Mouse (Mus musculus) large intestine, adult 2 months (tissue): ENCODE measurements around the gene Lca5. TPM values are rescaled to one million over a fixed set of nuclear protein-coding genes. Genes with fewer than 3 reads are reported as not detected.

Experiments used
- DNase-seq: peaks from one replicate; pipeline ENCODE4 v3.0.0-alpha.2; 2012; ENCODE audit warnings: low read depth, low spot score
- WGBS: fragments of 180-500 bp; shearing (Covaris S2); methylation state at CpG from one replicate; pipeline ENCODE4 v1.1.7; 2018; 5-methylcytosine and 5-hydroxymethylcytosine counted together
- polyA plus RNA-seq: library from polyadenylated mRNA; depleted of rRNA; stranded (reverse); fragments of >200 nt; gene quantifications from 2 replicates; pipeline ENCODE4 v1.2.3, GENCODE M21; 2012

Gene Lca5
- polyA plus RNA-seq, 1 experiment = 0.36 TPM

DNA sequence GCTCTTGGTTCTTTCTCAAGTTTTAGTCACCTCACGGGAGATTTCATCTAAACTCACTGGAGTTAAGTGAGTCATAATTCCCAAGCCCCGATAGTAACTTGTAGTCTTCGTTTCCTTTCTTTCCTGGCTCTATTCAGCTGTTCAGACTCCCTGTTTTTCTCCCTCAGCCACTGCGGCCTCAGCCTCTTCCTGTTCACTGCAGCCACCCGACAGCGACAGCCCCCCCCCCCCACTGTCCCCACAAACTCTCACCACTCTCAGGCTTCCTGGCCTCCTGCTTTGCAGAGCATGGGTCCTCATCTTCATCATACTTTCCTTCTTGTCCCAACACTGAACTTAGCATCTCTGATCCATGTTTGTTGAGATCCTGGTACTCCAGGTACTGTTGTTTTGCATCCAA lies 42.7 kb downstream of the Lca5 start:
- no peak for DNase-seq
- 63% methylated on average over 6 of the region's 6 CpGs for WGBS

DNA sequence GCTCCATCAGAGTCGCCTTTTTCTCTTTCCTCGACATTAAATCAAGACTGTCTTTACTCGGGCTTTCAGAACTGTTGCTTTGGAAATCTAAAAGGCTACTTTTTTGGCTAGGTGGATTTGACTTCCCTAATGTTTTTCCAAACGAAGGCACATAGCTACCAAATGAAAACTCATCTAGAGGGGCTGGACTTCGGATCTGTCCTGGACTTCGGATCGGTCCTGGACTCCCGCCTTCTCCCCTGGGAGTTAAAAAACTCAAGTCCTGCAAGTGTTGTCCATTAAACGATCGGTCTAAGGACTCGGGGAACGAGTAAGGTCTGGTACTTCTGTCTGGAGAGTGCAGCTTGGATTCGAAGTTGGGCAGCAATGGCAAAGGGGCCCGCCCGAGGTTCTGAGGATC lies 45.5 kb downstream of the Lca5 start:
- DNase-seq = no peak
- WGBS = 86% methylated on average over 15 of the region's 15 CpGs

DNA sequence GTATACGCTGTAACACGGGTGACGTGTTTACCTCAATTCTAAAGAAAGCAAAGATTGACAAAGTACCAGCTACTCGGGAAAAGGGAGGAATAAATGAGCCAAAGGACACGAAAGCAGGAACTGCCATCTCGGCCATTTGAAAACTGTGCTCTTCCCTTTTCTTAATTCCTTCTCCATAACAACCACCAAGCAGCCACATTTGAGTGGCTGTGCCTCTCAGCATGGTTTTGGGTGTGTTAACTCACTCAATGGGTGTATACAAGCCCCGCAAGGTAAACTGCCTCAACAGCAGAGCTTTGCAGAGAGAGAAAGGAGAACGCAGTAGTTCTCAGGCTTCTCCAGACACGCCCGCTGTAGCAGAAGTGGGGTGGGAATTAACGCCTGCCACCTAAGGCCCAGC lies 48.9 kb downstream of the Lca5 start:
- 77% methylated on average over 11 of the region's 11 CpGs for WGBS
- no peak for DNase-seq

DNA sequence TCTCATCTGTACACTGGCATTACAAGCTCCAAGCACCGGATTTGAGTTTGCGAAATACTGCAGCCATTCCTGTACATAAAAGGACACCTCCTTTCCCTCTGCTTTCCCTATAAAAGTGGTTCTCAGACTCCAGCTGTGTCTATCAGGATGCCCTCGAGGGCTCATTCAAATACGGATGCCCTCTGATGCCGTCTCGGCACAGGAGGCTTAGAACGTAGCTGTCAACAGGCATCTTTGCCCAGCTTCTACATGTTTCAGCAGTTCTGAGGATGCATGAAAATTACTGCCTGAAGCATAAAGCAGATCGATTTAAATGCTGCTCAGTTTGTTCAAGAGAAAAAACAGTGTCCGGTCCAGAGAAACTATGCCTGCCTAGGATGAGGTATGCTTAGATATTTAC lies 51.4 kb downstream of the Lca5 start:
- no peak for DNase-seq
- 81% methylated on average over 9 of the region's 9 CpGs for WGBS

DNA sequence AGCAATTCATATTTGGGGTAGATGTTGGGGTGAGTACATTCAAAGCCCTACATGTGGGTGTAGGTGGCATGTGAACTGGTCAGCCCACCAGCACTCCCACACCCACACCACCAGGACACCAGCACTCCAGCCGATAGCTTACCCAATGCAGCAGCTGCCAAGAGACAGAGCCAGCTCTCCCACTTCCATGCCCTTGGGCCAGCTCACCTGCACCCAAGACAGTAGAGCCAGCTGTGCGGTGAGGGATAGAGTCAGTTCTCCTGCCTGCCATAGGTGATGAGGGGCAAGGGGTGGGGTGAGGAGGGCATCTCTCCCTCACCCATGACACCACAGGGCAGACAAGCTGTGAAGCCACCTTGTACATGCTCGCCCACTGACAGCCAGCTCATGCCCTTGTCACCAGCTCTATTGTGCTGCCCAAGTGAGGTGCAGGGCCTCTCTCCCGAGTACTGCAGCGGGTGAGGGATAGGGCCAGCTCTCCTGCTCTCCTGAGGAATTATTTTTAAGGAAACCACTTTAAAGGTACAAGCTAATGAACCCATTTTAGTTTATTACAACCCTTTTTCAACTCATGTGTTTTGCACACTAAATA lies 54.6 kb downstream of the Lca5 start:
- 85% methylated on average over 5 of the region's 5 CpGs for WGBS
- no peak for DNase-seq

DNA sequence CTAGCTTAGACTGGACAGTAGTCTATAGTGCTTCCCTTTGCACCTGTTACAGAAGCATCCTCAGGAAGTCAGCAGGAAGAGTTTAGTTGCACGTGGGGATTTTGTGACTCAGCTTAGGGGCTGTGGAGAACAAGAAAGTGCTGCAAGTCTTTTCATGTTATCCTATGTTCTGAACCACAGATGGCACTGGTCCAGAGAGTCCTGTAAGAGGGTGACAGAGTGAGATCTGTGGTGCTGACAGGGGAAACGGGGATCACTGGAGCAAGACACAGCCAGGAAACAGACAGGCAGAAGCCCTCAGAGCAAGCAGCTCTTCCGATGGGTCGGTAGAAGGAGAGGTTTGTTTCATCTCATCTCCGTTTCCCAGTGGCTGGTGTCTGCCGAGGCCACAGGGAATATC lies 55.6 kb downstream of the Lca5 start:
- DNase-seq = no peak
- WGBS = 60% methylated on average over 6 of the region's 6 CpGs

DNA sequence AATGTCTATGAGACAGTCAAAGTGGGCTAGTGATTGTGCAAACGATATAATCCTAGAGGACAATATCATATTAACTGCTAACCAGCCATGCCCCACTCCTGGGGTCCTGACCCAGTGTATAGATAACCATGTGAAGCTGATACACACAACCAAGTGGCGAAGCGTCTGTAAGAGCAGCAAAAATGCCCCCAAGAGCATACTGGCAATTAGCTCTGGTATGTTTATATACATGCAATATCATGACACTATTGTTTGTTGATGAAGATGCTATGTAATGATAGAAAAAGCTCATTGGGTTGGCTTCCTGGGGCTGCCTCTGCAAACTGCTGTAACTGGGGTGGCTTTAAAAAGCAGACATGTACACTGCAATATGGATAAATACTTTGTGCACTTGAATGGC lies 57.7 kb downstream of the Lca5 start:
- WGBS = 77% methylated on average over 3 of the region's 3 CpGs
- DNase-seq = no peak

DNA sequence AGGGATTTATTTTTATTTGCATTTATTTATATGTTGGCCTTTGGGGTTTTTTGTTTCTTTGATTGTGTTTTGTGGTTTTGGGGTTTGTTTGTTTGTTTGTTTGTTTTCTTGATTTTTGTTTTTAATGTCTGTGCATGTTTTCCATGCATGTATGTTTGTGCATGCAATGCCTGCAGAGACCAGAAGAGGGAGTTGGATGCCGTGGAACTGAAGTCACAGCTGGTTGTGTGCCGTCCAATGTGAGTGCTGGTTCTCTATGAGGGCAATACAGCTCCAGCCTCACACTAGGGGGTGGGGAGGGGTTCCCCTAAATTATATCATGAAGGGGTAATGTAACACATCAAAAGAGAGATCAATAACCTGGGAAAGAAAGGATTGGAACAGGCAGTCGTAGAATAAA lies 58.2 kb downstream of the Lca5 start:
- DNase-seq = no peak
- 52% methylated on average over 3 of the region's 3 CpGs for WGBS

DNA sequence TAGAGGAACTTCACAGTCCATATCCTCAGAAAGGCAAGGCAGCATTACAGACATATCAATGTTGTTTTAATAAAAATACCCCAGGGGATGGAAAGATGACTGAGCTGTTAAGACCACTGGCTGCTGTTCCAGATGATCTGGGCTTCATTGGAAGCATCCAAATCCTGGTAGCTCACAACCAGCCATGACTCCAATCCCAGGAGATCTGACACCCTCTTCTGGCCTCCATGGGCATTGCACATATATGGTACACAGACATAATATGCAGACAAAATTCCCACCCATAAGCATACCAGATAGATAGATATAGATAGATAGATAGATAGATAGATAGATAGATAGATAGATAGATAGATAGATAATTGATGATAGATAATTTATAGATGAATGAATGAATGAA lies 59.6 kb downstream of the Lca5 start:
- DNase-seq = no peak

DNA sequence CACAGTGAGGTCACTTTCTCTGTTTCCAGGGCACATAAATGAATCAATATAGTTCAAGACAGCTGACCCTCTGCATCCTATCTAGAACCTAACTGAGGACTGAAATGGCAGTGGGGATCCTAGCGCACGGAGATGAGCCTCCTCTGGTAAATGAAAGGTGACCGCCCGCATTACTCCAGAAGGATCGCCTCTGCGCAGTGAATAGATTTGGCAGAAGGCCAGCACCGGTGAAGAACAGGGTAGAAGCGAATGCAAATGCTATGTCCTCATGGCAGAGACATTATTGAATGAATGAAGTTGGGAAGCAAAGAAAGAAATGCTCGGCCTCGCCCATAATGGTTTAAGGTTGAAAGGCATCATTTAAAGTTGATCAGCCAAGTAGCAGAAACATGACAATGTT lies 61.3 kb downstream of the Lca5 start:
- WGBS = 78% methylated on average over 10 of the region's 10 CpGs
- DNase-seq = no peak

DNA sequence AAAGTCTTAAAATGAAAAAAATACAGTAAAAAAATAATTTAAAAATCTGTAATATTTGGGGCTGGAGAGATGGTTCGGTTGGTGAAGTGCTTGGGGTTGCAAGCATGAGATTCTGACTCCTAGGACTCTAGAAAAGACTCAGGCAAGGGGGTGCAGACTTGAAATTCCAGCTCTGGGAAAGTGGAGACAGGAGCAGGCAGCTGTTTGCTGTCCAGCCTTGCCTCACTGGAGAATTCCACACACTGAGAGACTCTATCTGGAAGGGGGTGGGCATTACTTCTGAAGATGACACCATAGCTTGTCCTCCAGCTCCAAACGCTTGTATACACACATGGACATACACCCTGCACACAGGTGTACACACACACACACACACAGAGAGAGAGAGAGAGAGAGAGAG lies 63.8 kb downstream of the Lca5 start:
- no peak for DNase-seq
- WGBS = 60% methylated on average over 2 of the region's 2 CpGs

DNA sequence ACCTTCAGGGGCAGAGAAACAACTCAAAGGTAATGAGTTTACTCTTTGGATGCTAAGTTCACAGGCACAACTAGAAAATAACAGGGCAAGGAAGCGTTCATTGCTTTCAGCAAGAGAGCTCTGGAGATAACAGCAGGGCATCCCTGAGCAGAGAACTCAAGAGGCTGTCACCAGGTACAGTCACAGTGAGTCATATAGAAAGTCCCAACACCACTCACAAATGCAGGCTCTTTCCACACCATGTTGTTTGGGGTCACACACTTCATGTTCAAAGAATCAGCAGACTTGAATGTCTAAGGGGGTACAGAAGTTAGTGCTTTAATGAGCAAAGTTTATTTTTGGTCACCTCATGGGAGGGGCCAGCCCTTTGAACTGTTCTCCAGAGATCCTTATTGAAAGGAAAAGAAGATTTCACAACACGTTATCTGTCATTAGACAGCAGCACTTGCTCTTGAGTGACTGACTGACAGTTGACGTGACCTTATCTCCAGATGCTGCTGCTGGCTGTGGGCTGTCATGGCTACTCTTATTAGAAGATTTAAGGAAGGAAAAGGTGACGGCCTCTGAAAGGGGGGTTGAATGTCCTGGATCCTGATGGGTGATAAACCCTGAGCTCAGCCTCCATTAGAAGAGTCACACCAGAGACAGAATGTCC lies 65.3 kb downstream of the Lca5 start:
- DNase-seq = no peak
- WGBS = 55% methylated on average over 4 of the region's 4 CpGs

DNA sequence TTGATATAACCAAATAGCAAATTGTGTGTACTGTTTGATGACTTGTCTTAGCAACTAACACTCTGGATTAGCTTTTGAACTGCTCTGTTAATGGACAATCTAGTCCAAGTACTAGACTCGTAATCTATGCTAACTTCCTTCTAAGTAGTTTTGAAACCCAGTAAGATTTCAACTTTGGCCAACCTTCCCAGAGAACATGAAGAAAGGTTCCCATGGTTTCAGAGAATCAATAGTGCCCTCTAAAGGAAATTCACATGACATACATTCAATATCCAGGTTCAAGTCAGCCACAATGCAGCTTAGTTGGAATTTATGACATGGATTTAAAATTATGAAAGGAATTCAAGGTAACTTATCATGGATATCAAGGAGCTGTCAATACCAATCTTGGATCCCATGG lies 70.0 kb downstream of the Lca5 start:
- WGBS = 4% methylated on average over 1 of the region's 1 CpGs
- DNase-seq = no peak

DNA sequence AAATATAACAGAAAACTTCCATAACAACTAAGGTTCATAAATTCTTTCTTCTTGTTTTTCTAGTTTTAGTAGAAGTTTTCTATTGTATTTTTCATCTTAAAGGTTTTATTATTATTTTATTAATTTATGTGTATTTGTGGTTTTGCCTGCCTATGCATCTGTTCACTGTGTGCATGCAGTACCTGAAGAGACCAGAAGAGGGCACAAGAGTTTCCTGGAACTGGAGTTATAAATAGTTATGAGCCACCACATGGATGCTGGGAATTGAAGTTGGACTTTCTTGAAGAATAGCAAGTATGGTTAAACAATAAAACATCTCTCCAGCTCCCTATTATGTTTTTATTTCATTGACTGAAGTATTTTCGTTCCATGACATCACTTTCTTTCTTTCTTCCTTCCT lies 72.7 kb downstream of the Lca5 start:
- peak; percentile 10 for DNase-seq
- WGBS = 86% methylated on average over 1 of the region's 1 CpGs

DNA sequence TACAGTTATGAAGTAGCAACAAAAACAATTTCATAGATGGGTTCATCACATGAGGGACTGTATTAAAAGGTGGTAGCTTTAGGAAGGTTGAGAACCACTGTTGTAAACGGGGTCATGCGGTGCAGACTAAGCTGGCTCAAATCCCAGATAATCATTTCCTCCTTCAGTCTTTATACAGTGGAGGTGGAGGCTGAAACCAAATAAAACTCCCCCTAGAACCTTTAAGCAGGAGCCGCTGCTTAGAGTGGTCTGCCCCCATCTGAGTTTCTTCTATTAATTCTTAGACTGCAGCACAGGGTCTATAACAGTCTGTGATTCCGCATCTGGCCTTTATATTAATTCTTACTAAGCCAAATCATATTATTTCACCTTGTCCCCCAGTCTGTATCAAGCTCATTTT lies 85.1 kb downstream of the Lca5 start:
- DNase-seq = no peak
- WGBS = 56% methylated on average over 4 of the region's 4 CpGs

DNA sequence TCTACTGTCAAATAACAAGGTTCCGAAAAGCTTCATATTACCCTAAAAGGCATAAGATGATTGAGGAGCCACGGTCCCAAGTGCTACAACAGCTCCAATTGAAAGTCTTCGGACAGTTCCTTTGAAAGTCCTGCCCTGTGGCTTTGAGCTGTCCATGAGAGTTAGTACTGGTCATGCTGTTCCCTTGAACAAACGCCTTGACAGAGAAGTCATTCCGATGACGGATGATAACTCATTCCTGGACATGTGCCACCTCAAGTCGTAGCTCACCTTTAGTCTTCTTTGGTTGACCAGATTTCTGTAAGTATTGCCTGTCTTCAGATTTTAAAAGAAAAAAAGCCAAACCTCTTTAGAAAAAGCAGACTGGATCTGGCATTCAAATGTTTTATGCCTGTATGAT lies 87.6 kb downstream of the Lca5 start:
- no peak for DNase-seq
- WGBS = 54% methylated on average over 7 of the region's 7 CpGs

DNA sequence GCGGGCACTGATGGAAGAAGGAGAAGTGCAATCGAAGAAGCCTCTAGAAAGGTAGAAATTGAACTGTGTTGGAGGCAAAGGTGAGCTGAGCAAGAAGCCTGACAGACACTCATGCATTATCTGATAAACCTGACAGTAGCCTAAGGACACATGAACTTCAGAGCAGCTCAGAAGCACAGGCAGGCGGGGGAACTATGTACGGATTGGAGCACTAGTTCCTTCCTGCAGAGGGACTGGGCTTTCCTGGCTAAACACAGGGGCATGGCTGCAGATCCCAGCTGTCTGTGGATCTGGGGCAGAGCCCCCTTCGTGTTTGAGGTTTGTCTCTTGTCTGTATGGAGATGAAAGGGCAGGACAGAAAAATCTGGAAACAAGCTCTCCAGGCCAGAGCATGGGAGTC lies 89.8 kb downstream of the Lca5 start:
- no peak for DNase-seq
- WGBS = 58% methylated on average over 5 of the region's 5 CpGs

DNA sequence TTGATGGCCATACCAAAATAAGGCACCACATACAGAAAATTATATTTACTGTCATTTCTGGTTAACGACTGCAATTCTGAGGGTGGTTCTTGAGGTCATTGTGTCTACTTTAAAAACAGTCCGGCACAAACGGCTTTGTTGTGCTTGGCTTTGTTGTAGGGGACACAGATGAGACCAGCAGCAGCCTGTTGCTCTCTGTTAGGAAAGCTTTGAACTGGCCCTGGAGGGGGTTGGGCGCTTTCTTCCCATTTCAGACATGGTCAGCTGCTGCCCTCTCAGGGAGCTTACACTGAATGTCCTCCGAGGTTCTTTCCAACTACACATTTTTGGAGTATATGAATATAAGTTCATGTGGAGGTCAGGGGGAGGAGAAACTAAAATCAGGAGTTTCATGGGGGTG lies 90.3 kb downstream of the Lca5 start:
- 26% methylated on average over 5 of the region's 5 CpGs for WGBS
- DNase-seq = no peak

DNA sequence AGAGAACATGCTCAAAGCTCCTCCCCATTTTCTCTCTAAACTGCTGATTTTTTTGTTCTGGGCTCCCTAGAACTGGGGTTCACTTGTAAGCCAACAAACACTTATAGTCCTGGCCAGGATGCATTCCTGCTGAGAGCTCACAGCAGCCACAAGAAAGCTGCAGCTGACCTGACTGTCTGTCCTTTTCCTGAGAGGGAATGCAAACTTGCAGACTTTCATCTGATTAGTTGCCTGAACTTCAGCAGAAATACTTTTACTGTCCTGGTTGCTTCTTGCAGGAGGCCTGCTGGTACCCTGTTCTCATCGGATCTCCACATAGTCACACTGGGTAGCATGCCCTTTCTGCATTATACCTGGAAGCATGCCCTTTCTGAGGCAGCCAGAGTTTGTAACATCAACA lies 91.0 kb downstream of the Lca5 start:
- WGBS = 16% methylated on average over 1 of the region's 1 CpGs

DNA sequence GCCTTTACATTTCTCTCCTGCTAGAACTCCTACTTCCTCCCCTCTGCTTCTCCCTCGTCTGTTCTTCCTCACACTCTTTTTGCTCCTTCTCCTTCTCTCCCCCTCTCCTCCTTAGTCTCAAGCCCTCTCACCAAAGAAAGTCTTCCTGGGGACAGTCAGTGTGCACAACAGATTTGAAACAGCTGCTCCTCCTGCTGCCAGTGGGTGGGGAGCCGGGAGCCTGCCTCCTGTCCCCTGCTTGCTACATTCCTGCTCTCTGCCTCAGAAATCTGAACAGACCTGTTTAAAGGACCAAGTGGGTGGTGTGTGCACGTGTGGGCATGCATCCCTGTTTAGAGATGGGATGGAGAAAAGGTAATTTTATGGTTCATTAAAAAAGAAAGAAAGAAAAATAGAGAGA lies 91.4 kb downstream of the Lca5 start:
- no peak for DNase-seq
- 7% methylated on average over 3 of the region's 3 CpGs for WGBS

More for the DNA sequence above, 91.0 kb downstream of the Lca5 start:
- DNase-seq = no peak

DNA sequence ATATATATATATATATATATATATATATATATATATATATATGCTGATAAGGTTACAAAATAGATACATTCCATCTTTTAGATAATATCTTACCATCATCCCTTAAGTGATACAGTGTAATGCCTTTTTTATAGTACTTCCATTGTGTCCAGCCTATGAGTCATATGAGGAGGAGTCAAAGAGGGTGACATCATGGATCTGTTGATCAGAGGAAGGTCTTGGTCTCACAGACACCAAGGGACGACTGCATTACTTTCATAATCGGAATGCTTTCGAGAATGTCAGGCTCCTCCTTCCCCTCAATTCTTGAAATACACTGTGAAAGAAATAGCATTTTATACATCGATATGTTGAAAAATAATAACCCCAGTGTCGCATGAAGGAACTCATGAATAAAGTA lies 93.4 kb downstream of the Lca5 start:
- no peak for DNase-seq
- 87% methylated on average over 5 of the region's 5 CpGs for WGBS
